Mouse (Mus musculus) left cerebral cortex, postnatal 4 days (tissue): ENCODE results near the gene Ndrg2. TPM values are rescaled to one million over a fixed set of nuclear protein-coding genes. Genes with fewer than 3 reads are reported as not detected.

Experiments used
- DNase-seq: peaks from one replicate; pipeline ENCODE4 v3.0.0-alpha.2; 2022
- intact Hi-C: fragments of 180-260 bp; cut with DNase I; formaldehyde crosslinking; loops from one replicate; pipeline ENCODE4 v1.15.1; 2025
- total RNA-seq, 2 experiments: library from RNA; stranded (reverse); gene quantifications; 2 replicates each; pipeline ENCODE4 v1.2.3; 2021

The Ndrg2 gene
- total RNA-seq, 2 experiments from 2014 or later = 172 to 173 TPM

DNA sequence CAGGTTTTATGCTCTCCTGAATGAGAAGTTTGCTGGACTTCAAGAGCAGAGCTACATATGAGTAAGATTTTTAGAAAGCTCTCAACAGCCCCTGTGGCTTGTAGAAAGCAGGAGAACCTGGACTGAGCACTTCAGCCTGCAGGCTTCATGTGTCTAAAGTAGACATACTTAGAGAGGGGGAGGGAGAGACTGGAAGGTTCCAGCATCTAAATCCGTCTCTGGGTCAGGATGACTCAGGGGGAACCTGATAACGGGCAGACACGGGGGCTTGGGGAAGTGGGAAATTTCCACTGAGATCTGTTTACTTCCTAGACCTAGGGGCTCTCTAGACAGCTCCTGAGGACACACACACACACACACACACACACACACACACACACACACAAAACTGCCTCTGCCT is 1.1 kb upstream of the Ndrg2 start:
- intact Hi-C loops = no loop called here

DNA sequence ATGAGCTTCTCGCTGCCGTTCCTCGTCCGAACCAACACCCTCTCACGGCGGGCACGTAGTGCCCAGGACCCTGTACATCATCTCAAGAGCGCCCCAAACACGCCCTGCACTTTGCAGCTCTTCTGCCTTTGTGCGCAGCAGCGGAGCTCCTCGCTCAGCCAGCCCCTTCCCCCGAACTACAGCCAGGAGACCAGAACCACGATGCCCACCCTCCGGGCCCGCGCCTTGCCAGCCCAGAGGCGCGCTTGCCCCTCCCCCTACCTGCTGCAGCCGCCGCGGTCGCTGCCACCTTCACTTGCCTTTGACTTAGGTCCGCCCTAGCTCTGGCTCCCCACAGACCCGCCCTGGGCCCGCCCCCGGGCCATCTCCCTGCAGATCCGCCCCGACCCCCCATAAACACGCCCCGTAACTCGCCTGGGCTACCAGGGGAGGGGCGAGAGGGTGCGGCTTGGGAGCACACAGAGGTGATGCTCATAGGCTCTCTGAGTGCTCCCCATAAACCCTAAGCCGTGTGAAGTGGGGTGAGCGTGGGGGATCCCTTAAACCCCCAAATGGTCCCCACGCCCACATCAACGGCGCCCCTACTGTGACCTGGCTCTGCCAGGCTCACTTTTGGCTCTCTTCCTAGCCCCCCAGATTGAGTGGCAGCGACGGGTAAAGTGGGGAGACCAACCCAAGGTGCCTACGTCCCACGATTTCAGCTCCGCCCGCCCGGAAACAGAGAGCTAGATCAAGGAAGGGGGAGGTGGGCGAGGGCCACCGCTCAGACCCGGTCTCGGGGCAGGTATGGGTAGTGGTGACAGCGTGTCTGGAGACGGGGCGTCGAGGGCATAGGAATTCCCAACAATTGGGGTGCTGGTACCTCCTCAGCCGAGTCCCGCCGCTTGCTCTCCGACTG is 647 bp downstream of the Ndrg2 start:
- peak; percentile 72 for DNase-seq
- intact Hi-C loops = no loop called here

More for the DNA sequence above, 1.1 kb upstream of the Ndrg2 start:
- DNase-seq = no peak

GRCm38 (mm10) chr14:51912391-51913061 is 1.4 kb downstream of the Ndrg2 start:
- intact Hi-C loops = no loop called here
- no peak for DNase-seq

DNA sequence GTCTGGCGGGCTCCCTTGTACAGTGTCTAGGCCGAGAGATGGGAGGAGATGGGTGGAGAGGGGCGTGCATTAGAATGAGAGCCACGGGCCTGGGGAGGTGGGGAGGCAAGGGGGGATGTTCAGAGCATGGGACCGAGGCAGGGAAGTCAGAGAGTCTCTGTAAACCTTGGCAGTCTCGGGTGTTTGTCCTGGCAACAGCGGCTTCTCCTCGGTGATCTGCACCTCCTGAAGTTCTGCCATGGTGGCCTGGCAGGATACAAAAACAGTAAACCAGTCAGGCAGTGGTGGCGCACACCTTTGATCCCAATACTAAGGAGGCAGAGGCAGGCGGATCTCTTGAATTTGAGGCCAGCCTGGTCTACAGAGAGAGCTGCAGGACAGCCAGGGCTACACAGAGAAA is 2.7 kb downstream of the Ndrg2 start:
- no peak for DNase-seq

DNA sequence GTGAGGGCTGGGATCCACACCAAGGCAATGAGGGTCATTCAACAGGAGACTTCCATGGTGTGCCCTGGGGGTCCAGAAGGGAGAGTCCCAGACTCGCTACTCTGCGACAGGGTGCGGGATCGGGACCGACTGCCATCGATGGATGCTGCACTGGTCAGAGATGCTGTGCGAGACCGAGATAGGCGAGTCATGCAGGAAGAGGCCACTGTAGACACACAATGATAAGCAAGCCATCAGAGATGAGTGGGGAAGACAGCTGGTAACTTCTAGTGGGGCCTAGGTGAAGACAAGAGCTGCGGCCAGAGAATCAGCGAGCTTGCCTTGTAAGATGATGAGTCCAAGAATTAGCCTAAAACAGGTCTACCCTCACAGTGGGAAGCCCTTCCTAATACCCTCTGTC is 7.9 kb downstream of the Ndrg2 start:
- DNase-seq = no peak
- intact Hi-C loops = no loop called here

More for the DNA sequence above, 2.7 kb downstream of the Ndrg2 start:
- intact Hi-C loops = no loop called here

DNA sequence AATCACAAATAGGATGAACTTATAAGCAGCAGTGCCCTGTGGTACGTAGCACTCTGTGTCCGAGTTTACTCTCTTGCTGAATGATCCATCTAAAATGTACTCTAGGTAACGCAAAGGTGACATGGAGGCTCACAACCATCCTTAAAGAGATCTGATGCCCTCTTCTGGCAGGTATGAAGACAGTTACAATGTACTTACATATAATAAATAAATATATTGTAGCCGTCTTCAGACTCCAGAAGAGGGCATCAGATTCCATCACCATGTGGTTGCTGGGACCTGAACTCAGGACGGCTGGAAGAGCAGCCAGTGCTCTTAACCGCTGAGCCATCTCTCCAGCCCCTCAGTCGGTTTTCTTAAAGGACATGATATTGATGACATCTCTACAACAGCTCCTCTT is 9.3 kb downstream of the Ndrg2 start:
- DNase-seq = no peak
- intact Hi-C loops = no loop called here

- DNase-seq = no peak
Observed at GRCm38 (mm10) chr14:51903782-51904181, 10.2 kb downstream of the Ndrg2 start.

DNA sequence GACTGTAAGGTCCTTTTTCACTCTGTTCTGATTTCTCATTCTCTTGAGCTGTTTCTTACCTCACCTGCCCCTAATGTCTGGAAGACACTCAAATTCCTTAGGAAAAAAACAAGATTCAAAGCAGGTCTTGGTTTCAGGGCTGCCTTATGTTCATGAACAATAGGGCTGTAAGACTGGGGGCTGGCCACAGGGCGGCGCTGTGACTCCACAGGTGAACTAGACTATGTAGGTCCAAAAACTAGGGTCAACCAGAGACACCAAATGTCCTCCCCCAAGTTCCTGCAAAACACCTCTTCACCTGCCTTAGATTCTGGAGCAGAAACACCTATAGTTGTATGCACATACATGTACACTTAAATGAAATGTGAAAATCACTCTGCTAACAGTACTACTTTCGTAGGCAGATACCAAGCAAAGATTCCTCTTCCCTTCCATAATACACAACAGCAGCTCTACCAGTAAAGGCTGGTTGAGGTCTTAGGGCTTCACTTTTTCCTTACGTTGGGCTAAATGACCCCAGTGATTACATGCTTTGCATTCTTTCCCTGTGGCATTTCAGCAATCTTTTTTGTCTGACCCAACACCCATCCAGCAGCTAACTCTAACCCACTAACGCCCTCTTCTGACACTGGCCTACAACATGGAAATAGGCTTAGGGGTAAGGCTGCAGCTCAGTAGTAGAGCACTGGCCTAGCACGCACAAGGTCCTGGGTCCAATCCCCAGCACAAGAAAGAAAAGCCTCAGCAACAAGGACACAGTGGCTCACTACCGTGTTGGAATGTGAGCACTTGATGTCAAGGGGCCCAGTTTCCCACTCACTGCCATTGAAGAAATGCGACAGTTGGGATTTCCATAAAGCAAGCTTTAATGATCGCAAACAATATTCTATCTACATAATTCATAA is 10.9 kb downstream of the Ndrg2 start:
- intact Hi-C loops = no loop called here
- DNase-seq = peak; percentile 87

More at GRCm38 (mm10) chr14:51903782-51904181, 10.2 kb downstream of the Ndrg2 start:
- intact Hi-C loops = no loop called here

DNA sequence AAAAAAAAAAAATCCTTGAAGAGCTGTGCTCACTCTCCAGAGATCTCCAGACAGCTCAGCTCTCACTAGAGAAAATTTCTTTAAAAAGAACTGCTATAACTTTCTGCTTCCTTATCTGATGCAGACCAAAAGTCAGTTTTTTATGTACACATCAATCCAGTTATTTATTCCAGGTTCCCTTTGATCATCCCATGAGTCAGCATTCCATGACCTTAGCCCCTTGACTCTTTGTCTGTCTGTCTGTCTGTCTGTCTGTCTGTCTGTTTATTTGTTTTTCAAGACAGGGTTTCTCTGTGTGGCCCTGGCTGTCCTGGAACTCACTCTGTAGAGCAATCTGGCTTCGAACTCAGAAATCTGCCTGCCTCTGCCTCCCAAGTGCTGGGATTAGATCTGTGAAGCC is 14.6 kb downstream of the Ndrg2 start:
- no peak for DNase-seq
- intact Hi-C loops = no loop called here

DNA sequence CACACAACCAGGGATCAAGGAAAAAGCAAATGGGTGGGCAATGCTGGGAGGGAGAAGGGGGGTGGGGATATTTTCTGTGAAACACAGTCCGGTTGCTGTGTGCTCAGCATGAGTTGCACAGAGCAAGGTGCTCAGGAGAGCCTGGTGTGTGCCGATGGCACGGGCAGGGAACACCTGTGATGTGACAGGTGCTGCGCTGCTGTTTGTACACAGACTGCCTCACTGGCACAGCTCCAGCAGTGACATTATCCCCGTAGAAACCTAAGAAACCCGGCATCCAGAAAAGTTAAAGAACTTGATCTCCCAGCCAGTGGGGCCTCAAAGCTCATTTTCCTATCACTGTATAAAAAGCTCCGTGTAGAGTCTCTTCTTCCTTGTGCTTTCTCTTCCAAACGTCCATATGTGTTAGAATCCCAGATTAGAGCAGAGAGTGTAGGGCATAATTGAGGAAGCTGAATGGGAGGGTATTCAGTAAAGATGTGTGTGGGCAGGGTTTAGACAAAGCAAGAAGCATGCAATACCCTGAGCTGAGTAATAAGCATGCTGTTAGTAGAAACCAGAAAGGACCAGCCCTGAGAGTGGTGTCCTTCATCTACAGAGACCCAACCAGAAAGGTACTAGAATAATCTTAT is 17.3 kb downstream of the Ndrg2 start:
- no peak for DNase-seq
- intact Hi-C loops = no loop called here

DNA sequence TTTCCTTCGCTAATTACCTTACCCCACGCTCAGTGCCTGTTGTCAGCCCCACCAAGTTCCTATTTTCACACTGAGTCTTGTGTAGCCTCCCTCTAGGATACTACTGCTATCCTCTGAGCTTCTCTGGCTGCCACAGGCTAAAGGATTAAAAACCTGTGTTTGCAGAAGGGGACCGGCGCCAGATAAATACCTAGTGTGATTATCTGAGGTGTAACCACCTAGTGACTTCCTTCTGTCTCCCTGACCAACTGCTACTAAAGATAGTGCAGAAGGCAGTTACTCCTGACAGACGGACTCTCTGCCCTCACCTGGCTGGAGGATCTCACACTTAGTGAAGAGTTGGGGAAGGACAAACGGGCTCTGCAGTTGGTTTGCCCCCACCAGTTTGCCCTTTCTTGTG is 17.9 kb downstream of the Ndrg2 start:
- intact Hi-C loops = no loop called here
- DNase-seq = no peak

GRCm38 (mm10) chr14:51895071-51895470 is 18.9 kb downstream of the Ndrg2 start:
- intact Hi-C loops = no loop called here
- no peak for DNase-seq

- intact Hi-C loops = loop anchor here (5.0 kb wide), 1 partner anchor 113 kb away; no protein-coding TSS in a partner anchor
- DNase-seq = no peak
Observed at GRCm38 (mm10) chr14:51893809-51894208, 20.1 kb downstream of the Ndrg2 start.

DNA sequence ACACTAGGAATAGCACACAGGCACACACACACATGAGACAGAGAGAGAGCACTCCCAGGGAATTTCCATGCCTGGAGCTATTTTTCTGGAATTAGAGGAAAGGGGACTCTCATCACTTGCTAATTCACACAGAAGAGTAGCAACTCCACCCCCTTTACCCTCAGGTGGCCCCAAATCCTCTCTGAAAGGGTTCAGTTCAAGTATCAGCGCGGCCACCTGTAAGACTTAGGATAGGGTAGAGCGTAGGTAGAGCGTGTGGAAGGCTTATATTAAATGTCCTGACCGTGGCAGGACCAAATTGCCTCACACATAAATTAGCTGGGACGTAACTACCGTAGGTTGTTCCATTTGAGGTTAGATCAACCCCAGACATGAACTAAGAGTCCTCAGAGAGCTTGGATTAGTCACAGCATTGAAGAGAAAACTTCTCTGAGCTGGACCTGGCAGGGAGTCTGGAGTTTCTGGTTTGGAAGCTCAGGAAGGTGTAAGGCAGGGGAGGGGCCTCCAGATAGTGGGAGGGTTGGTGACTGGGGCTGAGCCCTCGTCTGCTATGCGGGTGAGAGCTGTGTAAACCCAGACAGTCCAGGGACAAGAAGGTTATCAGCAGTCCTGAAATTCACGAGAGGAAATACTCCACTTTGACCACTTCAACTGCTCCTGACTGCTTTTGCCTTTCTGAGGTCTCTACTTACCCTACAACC is 20.7 kb downstream of the Ndrg2 start:
- DNase-seq = no peak

GRCm38 (mm10) chr14:51892191-51892939 is 21.6 kb downstream of the Ndrg2 start, which contains the start of gene Slc39a2:
Gene Slc39a2, plus strand, starts transcription at chr14:51892889.
- DNase-seq = no peak
- intact Hi-C loops = loop anchor here (5.0 kb wide), 1 partner anchor 115 kb away; no protein-coding TSS in a partner anchor

More for the DNA sequence above, 20.7 kb downstream of the Ndrg2 start:
- intact Hi-C loops = loop anchor here (5.0 kb wide), 1 partner anchor 114 kb away; no protein-coding TSS in a partner anchor

GRCm38 (mm10) chr14:51889833-51890232 is 24.1 kb downstream of the Ndrg2 start:
- DNase-seq = no peak
- intact Hi-C loops = loop anchor here (5.0 kb wide), 1 partner anchor 117 kb away; no protein-coding TSS in a partner anchor

GRCm38 (mm10) chr14:51886051-51886450 is 27.9 kb downstream of the Ndrg2 start:
- intact Hi-C loops = no loop called here

DNA sequence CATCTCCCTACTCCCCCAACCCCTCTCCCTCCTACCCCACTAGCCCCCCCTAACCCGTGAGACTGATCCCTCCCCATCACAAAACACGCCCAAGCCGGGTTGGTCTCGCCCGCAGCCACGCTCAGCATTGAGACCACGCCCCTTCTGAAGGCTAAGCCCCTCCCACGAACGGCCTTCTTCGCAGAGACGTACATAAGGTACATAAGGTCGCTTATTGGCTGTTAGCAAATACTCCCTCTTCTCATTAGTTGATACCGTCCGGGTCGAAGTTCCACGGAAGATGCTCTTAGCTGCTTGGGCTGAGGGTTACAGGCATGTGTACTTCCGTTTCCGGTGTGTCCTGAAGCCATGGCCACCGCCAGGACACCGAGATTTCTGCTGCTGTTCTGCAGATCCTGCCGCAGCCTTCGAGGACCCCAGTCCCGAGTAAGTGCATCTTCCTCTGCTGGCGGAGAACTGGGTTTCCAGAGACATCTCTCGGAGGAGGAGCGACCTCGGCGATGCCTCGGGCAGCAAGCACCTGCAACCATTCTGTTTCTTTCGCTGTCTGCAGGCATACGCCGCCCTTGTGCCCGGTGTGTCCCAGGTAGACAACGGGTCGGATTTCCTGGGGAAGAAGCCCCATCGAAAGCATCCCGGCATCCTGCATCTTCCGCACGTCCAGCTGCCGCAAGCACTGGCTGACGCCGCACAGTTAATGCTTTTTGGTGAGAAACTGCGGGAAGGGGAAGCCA is 29.2 kb downstream of the Ndrg2 start, which contains the start of gene Mettl17:
Mettl17 (plus strand) TSS at position 245 of the 734 bp plus-strand sequence.
- peak; percentile 97 for DNase-seq
- intact Hi-C loops = no loop called here

More at GRCm38 (mm10) chr14:51886051-51886450, 27.9 kb downstream of the Ndrg2 start:
- no peak for DNase-seq
